Mouse (Mus musculus) urinary bladder, postnatal 4 days (tissue): ENCODE measurements around the gene B3glct.

Source experiments
- DNase-seq, 2 experiments: peaks; one replicate each; pipeline ENCODE4 v3.0.0; 2021 to 2022; ENCODE audit warnings: low spot score in 2 of 2

The B3glct gene

DNA sequence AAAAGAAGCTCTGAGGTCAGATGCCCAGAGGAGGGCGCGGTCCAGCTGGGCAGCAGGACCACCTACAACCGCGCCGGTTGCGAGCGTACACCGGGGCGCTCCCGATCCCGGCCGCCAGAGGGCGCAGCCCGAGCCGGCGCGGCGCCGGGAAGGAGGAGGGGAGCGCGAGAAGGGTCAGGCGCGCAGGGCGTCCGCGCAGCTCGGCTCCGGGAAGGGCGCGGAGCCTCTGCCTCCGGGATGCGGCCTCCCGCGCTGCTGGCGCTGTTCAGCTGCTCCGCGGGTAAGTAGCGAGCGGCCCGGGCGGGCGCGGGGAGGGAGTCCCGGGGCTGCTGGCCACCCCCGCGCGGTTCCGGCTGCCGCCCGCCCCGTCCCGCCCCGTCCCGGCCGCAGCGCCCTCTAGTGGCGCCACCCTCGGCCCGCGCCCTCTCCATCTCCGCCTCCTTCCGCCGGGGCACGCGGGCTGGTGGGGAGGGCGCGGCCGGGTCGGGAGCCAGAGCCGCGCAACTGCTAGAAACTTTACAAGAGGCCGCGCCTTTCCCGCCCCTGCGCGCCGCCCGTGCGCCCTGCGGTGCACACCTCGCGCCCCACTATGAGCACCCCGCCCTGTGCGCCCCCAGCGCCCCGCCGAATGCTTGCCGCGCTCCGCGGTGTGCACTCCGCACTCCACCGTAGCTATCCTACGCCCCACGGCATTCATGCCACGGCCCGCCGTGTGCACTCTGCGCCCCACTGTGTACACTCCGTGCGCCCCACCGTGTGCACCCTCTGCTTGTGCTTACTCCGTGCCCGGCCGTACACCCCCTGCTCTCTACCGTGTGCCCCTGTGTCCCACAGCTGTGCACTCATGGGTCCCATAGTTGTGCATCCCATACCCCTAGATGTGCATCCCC, at the start of gene B3glct:
Gene B3glct (plus strand): TSS at position 131 of the 890 bp plus-strand sequence.
- peak; percentile 78 to 86 for DNase-seq

DNA sequence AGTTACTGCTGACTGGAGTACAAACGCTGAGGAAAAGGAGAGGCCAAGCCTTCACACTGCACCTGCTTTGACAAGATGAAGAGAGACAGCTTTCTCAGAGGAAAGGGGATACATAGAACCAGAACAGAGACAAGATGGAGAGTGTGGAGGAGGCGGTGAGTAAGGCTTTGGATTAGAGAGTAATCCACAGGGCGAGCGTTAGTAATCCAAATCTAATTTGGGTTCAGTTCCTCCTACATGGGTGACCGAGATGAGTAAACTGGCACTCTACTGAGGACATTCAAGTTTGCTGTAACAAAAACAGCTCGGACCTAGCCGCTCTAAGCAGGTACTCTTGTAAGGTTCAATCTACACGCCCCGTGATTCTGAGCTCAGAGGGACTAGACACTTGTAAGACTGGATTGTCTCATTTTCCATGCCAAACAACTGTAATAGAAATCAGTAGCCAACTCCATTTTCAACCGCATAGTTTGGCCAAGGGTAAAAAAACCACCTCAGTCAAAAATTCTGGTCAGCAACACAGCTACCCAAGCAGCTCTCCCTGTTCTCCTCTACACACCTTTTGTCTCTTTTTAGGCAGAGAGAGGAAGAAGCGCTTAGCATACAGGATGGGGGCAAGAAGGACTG, 43.5 kb upstream of the B3glct start:
- no peak for DNase-seq

DNA sequence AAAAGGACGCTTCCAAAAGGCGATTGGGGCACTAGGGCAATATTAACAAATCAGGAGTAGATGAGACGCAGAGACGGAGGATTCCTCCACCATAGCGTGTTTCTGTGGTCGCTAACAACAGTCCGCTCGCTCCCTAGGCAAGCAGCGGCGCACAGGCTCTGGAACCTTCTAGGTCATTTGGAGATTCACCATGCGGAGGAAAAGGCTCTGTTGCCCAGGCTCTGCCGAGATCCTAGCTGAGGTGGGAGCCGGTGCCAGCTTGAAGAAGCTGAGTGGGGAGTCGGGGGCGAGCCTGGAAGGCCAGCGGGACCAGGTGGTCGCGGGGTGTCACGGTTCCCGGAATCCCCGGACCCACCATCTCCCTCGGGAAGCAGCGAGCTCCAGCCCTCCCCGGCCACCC, 42.5 kb upstream of the B3glct start:
- no peak for DNase-seq

DNA sequence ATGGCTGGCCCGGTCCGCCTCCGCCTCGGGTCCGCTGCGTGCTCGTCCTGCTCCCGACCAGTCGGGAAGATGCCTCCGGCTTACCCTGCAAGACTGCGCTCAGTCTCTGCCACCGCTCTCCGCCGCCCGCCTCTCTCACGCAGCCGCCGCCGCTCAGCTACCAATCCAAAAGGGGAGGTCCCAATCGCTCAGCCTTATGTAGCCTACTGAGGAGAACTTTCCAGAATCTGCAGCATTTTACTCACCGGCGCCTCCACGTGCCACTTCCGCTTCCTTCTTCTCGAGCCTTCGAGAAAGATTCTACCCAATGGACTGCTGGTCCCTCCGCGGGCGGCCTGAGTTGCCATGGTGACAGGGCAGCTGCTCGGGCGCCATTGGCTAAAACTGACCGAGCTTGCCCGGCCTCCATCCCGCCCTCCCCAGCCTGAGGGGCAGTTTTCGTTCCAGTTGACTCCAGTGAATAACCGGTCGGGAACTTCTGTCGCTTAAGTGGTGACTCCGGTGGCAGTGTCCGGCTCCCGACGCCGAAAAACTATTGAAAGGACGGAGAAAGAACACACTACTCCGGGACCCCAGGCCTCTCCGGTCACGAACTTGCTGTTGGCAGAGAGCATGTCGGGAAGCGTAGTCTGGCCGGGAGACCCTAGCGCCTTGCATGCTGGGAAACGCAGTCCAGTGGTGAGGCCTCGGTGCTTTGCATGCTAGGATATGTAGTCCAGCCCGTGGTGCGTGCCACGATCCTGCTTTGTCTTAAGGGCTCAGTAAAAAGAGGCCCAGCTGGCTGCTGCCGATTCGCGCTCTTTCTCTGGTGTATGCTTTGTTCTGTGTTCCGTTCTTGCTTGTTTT, 41.7 kb upstream of the B3glct start, which contains the start of gene Hsph1:
Gene Hsph1 (minus strand): TSS at position 302 of the 846 bp plus-strand sequence.
- DNase-seq = peak; percentile 97 to 98

DNA sequence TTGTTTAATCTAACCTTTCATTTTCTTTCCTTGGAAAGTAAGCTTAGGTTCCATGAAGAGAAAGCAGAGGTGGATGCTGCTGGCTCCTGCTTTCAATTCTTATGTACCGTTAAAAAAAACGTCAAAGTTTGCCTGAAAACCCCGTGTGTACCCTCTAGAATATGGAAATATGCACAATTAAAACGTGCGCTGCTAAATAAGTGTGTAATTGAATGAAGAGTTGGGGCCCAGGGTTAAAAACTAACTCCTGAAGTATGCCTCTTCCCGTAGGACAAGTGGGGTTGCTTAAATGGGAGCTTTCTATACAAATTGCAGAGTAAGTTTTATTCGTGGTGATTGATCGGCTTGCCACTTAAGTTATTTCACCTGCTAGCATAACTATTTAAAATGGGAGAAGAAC, 40.7 kb upstream of the B3glct start:
- DNase-seq = no peak

DNA sequence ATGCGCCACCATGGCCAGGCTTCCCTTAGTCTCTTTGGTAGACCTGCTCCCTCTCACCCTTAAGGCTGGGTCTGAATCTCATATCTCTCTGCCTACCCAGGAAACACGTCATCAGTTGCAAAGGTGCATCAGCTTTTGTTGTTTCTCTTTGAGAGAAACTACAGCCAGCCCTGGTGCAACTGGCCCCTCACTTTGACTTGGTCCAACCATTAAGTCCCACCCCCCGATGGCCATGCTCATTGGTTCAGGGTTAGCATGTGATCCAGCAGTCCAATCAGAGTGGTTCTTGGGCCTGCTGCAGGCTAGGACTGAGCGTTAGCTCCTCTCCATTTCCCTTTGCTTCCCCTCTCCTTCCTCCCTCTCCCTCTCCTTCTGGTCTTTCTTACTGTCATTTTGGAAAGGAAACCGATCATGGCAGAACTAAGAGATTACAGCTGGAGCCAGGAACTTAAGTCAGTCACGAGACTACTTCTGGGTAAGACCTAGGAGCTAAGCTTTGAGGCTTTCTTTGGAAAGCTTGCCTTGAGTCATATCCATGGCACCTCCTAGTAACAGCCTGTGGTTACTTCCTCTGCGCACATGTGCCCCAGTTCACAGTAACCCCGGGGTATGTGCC, 36.6 kb upstream of the B3glct start:
- no peak for DNase-seq

DNA sequence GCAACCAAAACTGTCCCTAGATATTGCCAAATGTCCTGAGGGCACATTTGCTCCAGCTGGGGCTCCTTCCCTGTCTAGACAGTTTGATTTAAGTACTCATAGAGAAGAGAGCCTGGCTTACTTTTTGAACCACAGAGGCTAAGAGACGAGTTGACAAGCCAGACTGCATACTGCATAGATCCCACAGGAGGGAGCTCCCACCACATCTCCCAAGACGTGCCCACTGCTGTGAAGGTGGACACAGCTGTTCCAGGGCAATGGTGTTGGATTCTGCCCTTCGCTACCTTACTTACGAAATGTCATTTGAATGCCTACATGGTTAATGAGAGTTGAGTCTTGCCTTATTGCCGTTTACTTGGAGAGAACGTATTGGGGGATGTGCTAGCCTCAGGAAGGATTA, 35.7 kb upstream of the B3glct start:
- no peak for DNase-seq

DNA sequence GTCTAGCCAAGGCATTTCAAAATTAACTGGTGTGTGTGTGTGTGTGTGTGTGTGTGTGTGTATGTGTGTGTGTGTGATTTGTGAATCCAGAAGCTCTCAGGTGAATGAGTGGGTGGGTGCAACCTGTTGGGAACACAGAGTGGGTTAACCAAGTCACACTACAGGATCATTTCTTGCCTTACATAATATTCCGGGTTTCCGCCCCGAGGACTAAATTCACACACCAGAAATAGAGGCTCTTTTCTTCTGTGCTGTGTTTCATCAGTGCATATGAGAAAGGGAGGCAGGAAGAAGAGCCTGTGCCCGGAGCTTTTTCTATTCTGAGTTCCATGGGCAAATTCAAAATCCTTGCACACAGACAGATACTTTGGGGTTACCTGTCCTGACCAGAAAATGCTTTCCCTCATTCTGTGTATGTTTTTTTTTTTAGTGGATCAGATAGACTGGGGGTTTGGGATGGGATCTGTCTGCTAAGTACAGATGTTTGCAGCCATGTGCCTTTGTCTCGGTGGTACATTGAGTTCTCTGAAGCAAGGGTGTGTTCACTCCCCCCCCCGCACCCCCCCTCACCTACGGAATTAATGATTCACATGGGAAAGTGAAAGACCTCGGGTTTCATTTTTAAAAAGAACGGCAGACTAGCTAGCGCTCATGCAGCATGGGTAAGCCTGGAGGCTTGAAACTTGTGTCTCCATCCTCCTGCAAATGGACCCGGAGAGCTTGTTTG, 35.1 kb upstream of the B3glct start:
- no peak for DNase-seq

DNA sequence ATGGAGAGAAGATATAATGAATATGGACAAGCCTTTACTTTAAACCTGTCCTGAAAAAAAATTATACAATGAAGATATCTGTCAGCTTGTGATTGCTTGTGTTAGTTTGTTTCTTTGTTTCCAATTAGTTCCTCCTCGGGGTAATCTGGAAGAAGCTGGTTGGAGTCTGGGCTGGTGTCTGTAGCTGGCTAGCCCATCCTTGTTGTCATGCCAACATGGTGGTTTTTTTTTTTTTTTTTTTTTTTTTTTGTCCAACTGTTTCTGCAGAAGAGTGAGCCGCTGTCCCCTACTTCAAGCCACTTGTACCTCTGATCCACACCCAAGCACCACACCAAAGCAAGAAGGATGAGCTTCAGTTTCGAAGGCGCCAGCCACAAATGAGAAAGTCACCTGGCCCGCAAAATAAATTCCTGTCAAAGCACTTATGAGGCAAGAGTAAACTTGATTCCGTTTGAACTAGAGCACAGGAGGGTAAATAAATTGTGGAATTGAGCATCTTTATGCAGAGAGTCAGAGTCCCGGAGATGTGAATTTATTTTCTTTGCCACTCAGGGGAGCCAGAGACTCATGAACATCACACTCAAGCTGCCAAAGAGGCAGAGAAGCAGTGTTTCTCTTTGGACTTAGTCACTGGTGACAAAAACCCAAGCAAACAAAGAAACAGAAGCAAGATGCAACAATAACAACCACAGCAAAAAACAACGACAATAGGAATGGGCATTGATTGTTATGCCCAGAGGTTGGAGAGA, 30.5 kb upstream of the B3glct start:
- DNase-seq = no peak

DNA sequence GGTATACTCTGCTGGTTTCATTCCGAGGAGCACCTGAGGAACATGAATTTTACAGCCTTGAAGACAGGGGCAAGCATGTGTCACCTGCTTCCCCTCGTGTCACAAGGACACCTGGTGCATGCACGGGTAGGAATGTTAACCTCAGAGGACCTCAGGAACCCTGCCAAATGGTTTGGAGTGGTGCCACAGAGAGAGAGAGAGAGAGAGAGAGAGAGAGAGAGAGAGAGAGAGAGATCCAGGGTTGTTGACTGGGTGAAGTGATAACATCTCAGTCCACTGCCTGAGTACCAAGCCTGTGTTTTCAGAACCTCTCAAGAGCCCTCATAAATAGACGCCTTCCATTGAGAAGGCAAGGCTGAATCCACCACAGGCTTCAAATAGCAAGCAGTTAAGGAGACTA, 29.8 kb upstream of the B3glct start:
- no peak for DNase-seq

DNA sequence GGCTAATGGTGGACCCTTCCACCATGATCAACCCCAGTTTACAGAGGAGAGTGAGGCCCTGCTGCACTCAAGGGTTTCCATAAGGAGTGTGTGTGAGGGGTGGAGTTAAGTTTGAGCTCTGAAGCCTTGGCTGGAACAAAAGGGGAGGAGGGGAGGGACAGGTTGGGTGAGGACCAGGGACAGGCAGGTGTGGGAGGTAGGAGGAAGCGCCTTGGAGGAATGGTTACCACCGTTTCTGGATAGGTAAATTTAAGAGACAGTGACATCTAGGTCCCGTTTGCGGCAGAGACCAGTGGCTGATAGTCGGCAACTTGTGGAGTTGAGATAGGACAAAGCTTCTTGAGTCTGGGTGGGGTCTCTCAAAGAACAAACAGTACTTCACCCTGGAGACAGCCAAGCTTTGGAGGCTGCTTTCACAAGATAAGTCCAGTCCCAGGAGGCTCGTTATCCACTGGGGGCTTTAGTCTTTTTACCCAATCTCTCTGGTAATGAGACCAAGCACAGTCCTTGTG, 29.1 kb upstream of the B3glct start:
- peak in 1 of 2 experiments; percentile 24 for DNase-seq

DNA sequence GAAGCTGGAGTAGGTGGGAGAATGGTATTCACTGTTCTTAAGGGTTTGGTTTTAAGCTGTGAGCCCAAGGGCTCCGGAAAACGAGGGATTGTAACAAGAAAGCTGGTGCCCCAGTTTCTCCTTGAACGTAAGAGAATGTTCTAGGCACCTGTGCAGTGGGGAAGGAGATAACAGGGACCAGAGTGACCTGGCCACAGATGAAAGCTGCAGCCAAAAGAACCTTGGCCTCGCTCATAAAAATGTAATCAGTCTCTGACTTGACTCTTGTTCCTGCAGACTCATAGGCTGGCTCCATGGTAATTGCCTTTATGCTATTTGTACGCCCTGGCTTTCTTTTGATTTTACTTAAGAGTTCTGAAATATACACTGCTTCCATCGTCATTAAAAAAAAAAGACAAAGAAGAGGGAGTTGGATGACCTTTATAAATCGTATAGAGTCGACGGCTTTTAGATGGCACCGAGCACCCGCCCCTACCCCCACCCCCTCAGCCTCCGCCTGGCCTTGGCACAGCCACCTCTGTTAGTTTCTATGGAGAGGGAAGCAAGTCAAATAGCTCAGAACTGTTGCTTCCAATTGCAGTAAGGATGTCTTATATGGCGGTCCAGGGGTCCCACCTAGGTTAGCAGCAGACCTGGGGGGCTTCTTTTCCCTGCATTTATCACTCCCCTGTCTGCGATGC, 28.4 kb upstream of the B3glct start:
- DNase-seq = no peak

DNA sequence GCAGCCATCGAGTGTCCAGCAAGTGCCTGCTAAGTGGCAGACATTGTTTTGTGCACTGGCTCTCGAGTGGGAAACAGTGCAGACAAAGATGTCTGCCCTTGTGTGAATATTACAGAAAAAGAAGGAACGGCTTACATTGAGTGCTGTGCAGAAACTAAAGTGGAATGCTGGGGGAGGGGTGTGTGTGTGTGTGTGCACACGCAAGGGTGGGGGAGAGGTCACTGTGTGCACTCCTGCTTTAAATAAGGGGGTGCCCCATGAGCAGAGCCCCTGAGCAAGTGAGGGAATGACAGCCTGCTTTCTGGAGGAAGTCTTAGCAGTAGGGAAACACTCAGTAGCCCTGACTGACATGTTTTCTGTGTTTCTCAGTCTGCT, 27.9 kb upstream of the B3glct start:
- no peak for DNase-seq

DNA sequence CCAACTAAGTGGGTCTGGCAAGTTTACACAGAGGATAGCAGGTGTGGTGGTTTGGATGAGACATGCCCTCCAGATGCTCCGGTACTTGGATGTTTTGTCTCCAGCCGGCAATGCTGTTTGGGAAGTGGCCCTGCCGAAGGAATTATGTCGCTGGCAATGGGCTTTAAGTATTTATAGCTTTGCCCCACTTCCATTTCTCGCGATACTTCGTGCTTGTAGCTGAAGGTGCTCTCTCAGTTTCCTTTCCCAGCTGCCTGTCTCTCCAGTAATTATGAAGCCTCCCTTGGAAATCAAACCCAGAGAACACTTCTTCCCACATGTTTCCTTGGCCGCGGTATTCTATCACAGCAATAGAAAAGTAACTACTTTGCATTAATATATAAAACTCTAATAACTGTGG, 22.4 kb upstream of the B3glct start:
- no peak for DNase-seq

DNA sequence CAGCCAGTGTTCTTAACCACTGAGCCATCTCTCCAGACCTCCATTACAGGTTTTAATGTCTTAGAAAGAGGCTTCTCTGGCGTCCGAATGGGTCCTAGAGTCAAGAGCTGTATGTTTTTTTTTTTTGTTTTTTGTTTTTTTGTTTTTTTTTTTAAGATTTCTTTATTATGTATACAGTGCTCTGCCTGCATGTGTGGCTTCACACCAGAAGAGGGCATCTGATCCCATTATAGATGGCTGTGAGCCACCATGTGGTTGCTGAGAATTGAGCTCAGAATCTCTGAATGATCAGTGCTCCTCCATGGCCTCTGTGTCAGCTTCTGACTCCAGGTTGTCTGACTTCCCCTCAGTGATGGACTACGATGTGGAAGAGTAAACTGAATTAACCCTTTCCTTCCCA, 20.0 kb upstream of the B3glct start:
- no peak for DNase-seq

DNA sequence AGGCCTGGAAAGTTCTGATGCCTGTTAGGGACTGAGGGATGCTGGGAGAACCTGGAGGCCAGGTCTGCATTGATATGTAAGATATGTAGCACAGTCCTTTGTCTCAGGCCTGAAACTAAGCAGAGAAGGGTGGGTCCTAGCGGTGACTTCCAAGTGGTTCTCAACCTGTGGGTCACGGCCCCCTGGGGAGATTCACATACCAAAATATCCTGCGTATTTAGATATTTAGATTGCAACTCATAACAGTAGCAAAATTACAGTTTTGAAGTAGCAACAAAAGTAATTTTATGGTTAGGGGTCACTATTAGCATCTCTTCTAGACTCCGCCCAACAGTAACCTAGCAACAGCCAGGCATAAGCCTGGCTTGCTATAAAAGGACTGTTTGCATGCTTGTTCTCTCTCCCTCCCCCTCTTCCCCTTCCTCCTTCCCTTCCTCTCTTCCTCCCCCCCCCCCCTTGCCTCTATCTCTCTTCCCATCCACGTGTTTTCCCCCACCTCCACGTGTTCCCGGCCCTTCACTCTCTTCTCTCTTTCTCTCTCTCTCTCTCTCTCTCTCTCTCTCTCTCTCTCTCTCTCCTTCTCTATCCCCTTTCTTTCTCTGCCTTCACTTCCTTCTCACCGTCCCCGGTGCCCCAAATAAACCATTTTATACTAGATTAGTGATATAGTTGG, 19.2 kb upstream of the B3glct start:
- no peak for DNase-seq

DNA sequence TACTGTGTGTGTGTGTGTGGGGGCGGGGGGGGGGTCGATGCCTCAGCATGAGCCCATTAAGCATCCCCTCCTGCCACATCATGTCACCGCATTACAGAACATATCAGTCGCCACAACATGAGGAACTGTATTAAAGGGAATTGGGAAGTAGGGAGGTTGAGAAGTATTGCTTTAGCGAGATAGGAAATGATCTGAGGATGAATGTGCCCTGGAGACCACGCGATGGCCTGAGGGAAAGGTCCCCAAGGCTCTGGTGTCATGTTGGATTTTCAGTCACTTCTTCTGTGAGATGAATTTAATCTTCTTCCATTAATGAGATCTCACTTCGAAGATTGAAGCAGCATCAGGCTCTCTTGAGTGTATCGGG, 18.6 kb upstream of the B3glct start:
- DNase-seq = no peak

DNA sequence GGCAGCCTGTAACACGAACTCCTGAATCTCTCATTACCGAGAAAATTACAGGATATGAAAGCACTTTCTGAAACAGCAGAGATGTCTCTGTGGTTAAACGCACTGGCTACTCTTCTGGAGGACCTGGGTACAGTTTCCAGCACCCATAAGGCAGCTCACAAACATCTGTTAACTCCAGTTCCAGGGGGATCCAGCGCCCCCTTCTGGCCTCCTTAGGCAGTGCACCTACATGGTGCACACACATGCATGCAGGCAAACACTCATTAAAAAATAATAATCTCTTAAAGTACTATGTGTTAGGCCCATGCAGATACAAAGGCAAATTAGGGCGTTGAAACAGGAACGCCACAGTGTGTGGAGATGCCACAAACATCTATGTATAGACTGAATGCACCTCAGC, 16.6 kb upstream of the B3glct start:
- no peak for DNase-seq

DNA sequence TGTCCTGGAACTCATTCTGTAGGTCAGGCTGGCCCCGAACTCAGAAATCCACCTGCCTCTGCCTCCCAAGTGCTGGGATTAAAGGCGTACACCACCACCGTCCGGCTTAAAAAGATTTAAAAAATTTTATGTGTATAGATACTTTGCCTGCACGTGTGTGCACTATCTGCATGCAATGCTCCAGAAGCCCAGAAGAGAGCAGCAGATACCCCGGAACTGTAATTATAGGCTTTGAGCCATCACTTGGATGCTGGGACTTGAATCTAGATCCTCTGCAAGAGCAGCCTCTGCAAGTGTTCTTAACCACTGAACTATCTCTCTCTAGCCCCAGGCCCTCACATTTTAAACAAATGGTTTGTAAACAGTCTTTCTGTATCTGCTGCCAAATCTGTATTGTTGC, 15.1 kb upstream of the B3glct start:
- DNase-seq = no peak
